Mouse (Mus musculus) c-Kit-positive CD71-negative TER-119-negative erythroid progenitor cells, embryonic 14.5 days (primary cell): ENCODE results near the gene Camkk1.

Source experiments
- DNase-seq: peaks from one replicate; pipeline ENCODE4 v3.0.0-alpha.2; 2013; ENCODE audit warnings: low read depth

Gene Camkk1

DNA sequence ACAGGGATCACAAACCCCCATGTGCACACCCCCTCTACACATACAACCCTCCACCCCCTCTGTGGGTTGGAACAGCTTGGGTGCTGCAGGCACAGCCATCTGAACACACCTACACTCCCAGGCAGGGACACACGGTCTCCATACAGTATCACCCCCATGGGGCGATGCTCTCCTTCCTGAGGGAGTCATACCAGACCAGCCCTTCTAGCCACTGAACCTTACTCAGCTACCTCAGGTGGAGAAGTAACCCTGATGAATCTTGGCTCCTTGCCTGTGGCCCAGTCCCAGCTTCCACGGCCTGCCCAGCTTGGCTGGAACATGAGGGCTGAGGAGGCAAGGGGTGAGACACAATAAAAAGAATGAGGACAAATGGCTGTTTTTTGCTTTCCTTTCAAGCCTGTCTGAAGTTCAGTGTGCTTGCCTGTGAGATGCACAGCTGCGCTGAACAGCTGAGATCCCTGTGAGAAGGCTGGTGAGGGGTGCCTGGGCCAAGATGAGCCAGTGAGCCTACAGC, 3.9 kb upstream of the Camkk1 start:
- no peak for DNase-seq

DNA sequence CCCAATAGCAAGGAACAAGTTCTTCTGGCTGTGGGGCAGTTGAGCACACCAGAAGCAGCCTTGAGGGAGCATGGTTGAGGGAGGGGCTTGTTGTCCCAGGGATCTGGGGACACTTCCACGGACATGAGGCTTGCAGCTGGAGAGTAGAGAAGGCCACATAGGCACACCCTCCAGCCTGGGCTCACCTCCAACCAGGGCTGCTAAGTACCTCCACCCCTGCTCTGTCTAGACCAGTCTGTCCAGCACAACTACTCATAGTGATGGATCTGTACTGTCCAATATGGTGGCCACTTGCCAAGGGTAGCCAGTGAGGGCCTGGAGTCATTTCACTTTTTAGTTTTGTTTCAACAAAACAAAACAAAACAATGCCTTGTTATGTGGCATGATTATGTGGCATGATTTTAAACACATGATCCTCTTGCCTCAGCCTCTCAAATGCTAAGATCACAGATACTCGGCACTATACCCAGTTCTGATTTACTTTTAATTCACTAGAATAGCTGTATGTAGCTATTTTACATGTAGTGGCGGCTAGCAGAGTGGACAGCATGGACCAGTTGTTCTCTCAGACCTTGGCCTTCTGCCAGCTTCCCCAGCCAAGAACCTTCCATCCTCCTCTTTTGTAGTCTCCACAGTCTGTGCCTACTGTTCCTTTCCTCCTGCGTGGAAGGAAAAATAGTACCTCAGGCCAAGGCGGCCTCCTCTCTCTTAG, 3.3 kb upstream of the Camkk1 start:
- DNase-seq = no peak

DNA sequence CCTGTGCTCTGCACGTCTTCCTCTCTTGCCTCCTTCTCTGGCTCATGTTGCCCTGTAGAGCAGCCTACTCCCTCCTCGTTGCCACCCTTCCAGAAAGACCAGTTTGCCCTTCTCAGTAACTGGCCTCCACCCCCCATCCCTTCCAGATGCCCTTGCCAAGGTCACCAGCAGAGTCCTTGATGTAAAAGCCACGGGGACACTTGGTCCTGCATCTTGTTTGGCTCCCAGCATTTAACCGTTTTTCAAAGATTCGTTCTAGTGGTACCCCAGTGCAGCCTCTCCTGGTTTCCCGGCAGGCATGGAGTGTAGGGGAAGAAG, 2.7 kb upstream of the Camkk1 start:
- no peak for DNase-seq

DNA sequence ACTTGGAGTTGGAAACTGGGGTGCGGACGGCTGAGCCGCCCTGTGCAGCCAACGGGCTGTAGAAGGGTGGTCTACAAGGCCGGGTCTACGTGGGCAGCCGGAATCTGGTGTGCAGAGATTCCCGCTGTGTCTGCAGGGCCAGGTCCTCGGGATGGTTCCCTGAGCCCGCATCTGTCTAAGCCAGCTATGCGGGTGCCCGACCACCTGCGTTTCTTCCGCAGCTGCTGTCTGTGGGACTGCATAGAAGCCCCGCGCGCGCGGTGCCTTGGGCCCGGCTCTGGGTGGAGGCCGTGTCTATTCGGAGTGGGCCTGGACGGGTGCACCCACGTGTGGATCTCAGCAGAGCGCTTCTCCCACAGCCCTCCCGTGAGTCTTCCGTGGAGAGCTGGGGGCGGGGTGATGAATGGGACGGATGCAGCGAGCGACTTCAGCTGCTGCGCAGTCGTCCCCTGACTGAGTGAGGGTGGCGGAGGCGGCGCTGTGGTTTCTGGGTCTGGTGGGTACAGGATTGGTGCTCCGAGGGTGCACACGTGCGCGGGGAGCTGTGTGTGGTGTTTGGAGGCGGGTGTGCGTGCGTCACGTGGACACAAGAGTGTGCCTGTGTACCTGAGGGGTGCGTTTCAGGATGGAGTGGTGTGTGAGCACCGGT, 463 bp downstream of the Camkk1 start:
- DNase-seq = peak; percentile 46

DNA sequence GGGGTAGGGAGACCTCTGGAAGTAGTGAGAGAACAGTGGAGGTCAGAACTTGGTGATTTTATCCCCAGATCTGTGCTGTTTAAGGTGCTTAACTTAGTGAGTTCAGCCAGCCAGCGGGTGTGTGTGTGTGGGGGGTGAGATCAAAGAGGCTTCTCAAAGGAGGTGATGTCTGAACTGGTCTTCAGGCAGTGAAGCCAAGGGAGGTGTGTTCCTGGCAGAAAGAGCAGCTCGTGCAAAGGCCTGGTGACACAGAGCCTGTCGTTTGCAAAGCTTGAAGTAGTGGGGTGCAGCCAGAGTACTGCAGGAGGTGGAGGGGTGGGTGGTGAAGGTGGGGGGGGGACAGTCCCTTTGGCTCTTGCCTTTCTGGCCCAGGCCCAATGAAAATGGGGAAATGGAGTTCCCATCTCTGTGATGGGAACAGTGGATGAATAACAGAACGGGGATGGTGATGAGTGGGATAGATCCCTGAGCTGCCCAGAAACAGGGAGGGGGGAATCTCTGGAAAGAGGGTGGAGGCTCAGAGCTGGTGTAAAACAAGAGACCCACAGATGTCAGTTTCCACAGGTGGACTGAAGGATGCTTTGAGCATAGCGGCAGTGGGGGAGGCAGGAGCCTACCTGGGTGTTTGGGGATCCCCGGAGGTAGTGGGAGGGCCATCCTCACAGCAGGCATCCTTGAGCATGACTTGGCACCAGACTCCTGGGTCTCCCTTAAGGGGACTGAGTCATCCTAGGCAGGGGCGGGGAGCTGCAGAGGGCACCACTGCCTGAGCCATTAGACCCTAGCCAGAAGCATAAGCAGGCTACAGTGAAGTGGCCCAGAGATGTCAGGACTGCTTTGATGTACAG, 2.4 kb downstream of the Camkk1 start:
- no peak for DNase-seq

DNA sequence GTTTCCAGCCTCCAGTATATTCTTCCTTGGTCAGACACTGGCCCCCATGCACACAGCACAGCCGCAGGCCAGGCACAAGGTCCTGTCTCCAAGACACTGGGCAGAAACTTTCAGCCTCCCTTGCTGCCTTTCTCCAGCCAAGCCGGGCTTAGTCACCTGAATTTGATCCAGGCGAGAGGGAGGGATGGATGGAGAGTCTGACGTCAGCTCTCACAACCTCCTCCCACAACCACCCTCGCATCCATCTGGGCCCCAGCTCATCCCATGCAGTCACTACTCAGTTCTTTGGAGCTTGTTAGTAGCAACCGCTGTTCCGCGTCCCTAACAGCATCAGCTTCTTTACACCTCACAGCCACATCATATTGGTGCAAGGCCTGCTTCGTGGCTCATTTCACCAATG, 4.3 kb downstream of the Camkk1 start:
- DNase-seq = no peak

DNA sequence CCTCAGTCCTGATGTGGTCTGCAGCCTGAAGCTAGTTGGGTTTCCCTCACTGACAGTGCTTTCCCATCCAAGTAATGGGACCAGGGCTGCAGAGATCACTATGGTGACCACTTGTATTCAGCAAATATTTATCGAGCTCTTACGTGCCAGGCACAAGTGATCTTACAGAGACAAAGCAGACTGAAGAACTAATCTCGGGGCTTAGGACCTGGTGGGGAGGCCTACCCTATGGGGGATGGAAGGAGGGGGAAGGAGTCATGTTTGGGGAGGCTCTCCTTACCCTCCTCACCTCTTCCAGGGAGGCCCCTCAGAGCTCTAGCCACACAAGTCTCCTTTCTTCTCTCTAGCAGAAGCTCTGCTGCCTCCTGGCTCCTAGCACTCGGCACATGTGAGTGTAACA, 5.0 kb downstream of the Camkk1 start:
- no peak for DNase-seq

DNA sequence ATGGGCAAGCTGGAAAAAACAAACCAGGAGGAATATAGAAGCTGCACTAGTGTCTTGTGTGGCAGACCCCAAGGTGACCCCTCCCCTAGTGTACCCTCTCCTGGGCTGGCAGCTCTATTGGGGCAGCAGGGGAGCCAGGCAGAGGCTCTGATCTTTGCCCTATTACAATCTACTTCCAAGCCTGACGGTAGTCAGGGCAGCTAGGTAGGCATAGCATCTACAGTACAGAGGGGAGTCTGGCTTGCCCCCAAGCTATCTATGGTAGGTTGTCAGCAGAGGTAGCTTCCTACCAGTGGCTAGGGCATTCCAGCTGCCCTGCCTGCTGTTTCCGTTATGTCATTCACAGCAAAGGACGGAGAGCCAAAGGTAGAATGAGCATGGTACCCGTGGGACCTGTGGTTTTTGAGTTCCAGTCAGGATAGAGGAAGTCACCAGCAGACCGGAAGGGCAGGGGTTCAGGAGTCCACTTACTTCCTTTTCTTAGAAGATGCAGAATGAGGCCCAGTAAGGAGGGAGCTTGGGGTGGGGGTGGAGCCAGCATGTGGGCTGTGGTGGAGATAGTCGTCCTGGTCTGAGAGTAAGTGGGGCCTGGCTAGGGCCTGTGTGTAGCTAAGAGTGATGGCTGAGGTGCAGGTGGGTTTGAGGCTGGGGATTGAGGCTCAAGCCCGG, 5.6 kb downstream of the Camkk1 start:
- DNase-seq = peak; percentile 69

DNA sequence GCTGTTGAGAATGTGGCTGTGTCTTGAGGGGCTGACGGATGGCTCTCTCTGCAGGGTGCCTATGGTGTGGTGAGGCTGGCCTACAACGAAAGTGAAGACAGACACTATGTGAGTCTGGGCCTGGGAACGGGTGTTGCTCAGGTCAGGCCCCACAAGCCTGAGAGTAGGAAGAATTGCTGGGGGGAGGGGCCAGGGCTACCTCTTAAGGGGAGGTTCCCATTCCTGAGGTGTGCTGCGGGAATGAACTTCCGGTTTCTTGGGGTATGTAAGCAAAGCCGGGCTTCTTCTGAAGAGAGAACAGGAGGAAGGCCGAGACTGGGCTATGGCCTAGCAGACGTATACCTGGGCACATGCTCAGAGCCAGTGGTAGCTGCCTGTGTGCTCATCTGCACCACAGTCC, 8.2 kb downstream of the Camkk1 start:
- DNase-seq = no peak

DNA sequence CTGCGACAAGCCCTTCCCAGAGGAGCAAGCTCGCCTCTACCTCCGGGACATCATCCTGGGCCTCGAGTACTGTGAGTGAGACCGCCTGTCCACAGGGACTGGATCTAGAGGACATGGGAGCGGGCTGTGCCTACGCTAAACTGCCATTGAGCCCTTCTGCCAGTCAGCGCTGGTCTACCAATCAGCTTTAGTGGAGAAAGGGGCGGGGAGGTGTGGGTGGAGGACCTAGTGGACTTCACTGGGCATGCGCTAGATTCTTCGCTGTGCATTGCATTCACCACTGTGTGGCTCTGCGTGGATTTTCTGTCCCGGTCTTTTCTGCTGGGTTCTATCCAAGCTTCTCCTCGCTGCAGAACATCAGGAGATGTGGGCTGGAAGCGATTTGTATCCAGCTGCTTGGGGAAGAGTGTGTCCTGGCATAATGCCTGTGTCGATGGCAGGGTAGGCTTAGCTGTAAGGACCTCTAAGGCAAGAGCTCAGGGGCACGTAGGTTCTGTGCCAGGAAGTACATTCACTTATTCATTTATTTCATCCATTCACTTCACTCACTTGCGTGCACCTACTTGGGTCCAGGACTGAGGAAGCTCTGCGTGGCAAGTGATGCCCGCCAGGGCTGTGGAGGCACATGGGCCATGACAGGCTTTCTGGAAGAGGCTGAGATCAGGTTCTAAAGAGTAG, 12.2 kb downstream of the Camkk1 start:
- peak; percentile 62 for DNase-seq

DNA sequence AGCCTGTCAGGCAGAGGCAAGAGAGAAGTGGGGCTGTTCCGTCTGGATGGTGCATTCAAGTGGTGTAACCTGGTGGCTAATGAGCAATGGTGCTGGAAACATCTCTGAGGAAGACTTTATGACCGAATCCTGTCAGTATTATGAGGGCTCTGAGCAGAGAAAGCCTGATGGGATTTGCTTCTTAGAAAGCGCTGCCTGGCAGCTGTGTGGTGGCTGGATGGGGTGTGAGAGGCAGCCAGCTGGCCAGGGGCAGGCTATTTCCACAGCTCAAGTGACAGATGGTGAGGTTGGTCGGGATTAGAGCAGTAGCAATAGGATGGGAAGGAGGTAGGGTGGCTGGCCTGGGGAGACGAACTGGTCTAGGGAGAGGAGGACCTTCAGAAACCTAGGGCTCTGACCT, 12.7 kb downstream of the Camkk1 start:
- no peak for DNase-seq

DNA sequence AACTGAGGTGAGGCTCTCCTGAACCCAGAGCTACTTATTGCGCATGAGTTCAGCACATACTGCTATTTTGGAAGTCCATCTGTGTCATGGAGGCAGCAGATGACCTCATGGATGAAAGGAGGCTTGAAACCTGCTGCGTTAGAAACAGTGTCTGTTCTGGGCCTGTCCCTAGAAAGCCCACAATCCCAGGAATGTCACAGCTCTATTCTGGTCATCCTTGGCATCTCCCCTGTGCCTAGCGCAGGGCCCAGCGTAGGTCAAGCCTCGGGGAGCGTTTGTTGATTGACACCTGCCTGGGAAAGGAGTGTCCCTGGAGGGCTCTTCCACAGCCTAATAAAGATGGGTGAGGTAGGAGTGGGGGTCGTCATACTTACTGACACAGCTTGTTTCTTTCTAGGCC, 17.3 kb downstream of the Camkk1 start:
- DNase-seq = no peak

DNA sequence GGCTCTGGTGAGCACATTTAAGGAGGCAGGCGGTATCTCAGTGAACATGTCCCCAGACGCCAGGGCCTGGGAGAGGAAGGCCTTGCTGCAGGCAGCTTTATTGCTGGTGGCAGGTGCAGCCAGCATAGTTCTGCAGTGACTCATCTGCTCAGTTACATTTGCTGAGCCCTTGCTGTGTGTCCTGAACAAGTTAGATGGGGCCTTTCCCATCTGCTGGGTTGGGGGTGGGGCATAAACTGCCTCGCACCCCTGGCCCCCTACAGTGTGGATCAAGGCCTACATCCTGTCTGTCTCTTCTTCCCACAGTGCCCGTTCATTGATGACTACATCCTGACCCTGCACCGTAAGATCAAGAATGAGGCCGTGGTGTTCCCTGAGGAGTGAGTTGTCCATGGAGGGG, 18.1 kb downstream of the Camkk1 start:
- DNase-seq = no peak

DNA sequence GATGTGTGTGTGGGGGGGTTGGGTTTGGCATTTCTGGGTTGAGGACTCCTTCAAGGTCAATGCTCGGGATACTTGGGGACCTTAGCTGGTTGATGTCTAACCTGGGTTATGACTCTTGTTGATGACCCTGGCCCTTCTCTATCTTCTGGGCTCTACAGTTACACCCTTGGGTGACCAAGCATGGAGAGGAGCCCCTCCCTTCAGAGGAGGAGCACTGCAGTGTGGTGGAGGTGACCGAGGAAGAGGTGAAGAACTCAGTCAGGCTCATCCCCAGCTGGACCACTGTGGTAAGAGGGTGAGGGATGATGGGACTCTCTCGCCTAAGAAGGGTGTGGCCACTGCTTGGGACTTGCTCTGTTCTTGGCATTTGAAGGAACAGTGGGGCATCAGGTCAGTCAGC, 18.9 kb downstream of the Camkk1 start:
- DNase-seq = no peak

DNA sequence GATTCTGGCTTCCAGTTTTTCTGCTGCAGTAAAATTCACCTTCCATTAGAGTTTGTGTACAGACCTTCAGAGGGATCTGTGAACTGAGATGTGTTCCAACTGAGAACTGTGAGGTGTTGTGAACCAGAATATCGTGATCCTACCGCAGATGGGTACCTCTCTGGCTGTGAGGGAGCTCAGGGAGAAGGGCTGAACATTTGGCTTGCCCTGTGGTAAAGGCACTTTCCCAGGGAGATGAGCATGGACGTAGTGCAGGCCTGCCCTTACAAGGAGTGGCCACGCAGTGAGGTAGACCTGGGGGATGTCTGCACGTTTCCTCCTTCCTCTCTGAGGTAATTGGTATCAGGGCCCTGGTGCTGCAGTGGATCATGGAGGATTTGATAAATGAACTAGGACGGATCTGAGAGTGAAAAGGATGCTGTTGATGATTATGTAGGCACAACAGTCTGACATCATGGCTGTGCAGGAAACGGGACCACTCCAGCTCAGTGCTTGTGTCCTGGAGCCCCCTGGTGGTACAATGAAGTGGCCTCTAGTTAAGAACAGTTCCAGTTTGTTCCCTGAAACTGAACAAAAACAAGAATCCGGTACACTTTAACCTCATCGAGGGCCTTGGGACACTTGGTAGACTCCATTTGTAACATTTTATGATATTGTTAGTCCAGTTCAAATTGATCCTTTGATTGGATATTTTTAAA, 20.4 kb downstream of the Camkk1 start:
- peak; percentile 57 for DNase-seq

DNA sequence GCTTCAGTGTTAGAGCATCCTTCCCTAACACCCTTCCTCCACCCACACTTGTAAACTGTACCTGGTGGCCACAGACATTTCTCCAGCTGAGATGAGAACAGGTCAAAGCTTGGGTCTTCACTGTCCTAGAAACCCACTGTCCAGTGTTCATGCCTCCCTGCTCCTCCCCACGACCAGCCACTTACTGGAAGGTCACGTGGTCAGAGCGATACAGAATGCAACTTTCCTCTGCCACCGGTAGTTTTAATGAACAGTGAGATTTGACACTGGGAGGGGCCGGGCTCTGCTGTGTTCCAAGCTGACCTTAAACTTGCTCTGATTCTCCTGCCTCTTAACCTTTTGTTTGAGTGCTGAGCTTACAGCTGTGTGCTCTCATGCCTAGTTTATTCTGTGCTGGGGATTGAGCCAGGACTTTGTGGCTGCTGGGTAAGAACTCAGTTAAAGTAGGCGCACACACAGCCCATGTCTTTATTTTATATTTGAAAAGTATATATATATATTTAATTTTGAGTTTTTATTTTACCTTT, 25.5 kb downstream of the Camkk1 start:
- no peak for DNase-seq

DNA sequence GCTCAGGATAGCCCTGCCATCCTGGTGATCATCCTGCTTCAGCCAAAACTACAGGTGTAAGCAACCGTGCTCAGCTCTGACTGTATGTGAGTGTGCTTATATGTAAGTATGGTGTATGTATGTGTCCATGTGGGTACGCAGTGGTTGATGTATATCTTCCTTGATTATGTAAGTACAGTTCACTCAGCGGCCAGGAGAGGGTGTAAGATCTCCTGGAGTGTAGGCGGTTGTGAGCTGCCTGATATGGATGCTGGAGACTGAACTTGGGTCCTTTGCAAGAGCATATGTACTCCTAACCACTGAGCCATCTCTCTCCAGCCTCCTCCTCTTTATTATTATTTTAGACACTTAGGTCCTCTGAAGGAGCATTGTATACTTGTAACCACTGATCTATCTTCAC, 26.0 kb downstream of the Camkk1 start:
- DNase-seq = no peak

DNA sequence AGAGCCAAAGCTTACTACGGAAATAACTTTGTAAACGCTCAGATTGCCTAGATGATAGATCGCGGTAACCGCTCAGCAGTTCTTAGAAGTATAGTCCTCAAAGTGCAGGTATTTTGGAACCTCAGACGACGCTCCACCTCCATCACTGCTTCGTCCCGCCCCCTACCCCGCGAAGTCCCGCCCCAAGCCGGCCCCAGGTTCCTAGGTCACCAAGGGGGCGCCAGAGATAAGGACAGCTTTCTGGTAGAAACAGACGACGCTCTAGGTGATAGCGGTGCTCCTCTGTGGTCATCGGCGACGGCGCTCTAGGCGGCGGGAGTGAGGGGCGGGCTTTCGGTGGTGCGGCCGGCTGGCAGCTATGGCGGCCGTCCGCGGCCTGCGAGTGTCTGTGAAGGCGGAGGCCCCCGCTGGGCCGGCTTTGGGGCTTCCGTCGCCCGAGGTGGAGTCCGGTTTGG, 28.8 kb downstream of the Camkk1 start, which contains the start of gene Ncbp3:
Gene Ncbp3, plus strand, starts transcription at position 242 of the 455 bp plus-strand sequence.
- peak; percentile 97 for DNase-seq

DNA sequence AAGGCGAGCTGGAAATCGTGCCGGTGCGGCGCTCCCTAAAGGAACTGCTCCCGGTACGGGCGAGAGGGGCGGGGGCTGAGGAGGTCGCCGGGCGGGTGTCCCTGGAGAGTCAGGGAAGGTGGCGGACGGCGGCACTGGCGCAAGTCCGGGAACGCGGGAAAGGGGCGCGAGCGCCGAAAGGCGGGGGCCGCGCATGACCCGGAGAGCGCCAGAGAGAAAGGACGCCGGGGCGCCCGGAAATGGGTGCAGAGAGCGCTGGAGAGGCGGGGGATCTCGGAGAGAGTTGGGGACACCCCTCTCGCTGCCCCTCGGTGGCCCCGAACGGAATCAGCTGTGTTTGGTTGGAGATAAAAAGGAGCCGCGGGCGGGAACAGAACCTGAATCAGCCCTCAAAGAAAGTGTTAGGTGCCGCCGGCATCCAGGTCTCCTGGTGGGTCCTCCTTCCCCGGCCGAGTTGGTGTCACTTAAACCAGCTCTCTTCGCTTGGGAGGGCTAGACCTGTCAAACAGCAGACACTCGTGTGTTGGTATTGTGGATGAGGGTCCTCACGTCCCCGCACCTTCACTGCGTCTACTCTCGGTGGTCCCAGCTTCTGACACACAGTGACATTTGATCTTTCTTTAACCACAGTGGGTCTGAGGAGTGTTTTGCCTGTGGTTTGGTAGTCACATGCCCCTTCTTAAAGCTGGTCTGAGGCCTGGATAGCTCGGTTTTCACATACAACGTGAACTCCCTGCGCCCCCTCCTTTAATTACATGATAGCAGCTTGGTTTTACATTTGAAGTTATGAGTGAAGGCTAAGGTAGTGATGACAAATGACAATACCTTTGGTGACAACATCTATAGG, 29.4 kb downstream of the Camkk1 start:
- peak; percentile 39 for DNase-seq

DNA sequence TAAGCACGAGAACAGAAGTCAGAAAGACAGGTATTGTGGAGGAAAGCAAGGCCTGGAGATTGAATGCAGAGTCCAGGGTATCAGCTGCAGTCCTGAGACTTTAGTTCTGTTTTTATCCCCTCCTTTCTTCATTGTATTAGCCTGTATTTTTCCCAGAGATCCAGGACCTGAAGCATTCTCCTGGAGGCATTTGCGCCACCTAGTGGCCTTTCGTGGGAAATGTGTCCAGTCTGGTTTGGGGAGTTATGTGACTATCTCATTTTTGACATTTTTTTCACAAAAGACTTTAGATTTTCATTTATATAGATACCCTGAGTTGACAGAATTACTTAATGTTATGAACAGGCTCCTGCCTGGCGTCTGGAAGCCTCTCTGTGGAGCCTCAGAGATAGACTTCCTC, 30.5 kb downstream of the Camkk1 start:
- peak; percentile 85 for DNase-seq
